Mouse (Mus musculus): ENCODE results near the gene Zp3. TPM values are rescaled to one million over a fixed set of nuclear protein-coding genes. Genes with fewer than 3 reads are reported as not detected.
A peak's percentile ranks its signal among the peaks of the same experiment; 100 is the strongest.

The Zp3 gene
- not detected for total RNA-seq (2021)
- long read RNA-seq, experiment 1: 0 reads
- long read RNA-seq, experiment 2: 0 reads

GRCm38 (mm10) chr5:135979904-135980303, at the start of gene Zp3:
Gene Zp3 (plus strand): TSS chr5:135980099.
- DNase-seq (ENCODE audit: low spot score in 2 of 2): no peak

GRCm38 (mm10) chr5:135931526-135931925, 48.4 kb upstream of the Zp3 start:
- no peak for DNase-seq (ENCODE audit: low spot score in 2 of 2)

DNA sequence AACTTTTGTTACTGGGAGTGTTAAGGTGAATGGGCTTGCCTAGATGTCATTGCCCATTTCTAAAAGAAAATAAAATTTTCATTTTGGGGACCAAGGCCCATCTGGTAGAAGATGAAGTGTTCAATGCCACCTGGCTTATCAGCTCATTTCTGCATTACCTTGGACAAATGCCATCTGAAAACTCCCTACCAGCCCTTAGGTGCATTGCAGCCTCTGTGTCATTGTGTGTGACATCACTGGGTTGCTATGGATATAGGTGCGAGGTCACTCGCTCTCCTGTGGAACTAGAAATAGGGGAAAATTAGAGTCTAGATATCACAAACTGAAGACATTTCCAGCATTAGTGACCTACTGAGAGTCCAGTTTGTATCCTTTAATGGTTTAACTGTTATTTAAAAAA, 47.5 kb upstream of the Zp3 start:
- DNase-seq (ENCODE audit: low spot score in 2 of 2): no peak

- DNase-seq (ENCODE audit: low spot score in 2 of 2): no peak
Observed at GRCm38 (mm10) chr5:135933222-135933899, 46.5 kb upstream of the Zp3 start.

DNA sequence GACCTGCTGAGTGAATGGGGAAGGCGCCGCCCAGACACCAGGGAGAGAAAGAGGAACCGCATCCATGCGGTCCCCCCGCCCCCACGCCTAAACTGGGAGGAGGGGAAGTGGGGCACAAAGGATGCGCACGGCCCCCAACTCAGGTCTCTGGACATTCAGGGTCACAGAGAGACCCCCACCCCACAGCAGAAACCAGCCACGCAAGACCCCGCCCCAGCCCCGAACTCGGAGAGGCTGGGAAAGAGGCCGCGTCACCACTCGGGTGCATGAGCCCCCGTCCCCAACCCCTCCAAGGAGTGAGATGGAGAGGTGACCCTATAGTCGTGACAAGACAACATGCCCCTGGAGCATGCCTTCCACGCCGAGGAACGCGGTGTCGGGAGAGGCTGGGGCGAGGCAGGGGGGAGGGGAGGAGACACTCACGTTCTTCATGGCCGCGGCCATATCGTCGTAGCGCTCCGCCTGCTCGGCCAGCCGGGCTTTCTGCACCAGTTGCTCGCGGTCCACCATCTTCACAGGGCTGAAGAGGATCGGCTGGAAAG, 45.9 kb upstream of the Zp3 start:
- DNase-seq (ENCODE audit: low spot score in 2 of 2): peak; percentile 50 to 68

GRCm38 (mm10) chr5:135934481-135935175, 45.3 kb upstream of the Zp3 start, which contains the start of gene Ywhag:
Gene Ywhag (minus strand): TSS chr5:135934616.
- DNase-seq (ENCODE audit: low spot score in 2 of 2): peak; percentile 98

- DNase-seq (ENCODE audit: low spot score in 2 of 2): no peak
Observed at GRCm38 (mm10) chr5:135935176-135935523, 44.7 kb upstream of the Zp3 start.

DNA sequence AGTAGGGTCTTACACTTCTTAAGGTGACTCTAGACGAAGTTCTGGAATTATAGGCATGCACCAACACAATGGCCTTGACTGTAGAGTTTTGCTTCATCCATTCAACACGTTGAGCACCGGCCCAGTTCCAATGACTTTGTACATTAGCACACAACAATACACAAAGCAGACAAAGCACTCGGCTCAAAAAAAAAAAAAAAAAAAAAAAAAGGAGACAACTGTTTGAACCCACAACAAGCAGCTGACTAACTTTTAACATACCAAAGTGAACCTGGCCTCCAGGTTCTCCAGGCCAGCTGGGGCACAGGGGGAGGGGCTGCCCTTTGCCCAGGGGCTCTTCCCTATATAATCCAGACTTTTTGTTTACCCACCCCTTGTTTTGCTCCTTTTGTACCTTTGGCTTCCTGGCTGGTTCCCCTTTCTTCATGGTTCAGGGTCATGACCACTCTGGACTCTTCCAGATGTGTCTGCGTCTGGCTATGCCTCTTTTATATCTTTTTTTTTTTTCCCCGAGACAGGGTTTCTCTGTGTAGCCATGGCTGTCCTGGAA, 44.2 kb upstream of the Zp3 start:
- no peak for DNase-seq (ENCODE audit: low spot score in 2 of 2)

GRCm38 (mm10) chr5:135940587-135940986, 39.3 kb upstream of the Zp3 start:
- DNase-seq (ENCODE audit: low spot score in 2 of 2): no peak

DNA sequence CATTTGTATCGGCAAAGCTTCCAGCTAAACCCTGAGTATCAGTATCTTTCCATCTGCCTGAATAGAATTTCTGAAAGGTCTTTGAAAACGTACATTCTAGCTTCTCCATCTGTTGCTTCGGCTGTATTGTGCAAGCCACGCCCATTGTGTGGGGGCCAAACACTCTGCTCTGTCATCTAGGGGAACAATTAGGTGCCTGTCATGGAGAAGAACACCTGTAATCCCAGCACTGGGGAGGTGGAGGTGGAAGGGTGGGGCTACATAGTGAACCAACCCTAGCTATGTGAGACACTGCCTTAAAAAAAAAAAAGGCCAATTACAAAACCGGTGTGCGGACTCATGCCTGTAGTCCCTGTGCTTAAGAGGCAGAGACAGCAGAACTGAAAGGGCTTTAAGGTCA, 37.2 kb upstream of the Zp3 start:
- no peak for DNase-seq (ENCODE audit: low spot score in 2 of 2)

- DNase-seq (ENCODE audit: low spot score in 2 of 2): no peak
Observed at GRCm38 (mm10) chr5:135945916-135946408, 33.9 kb upstream of the Zp3 start.

- DNase-seq (ENCODE audit: low spot score in 2 of 2): no peak
Observed at GRCm38 (mm10) chr5:135946621-135947020, 33.3 kb upstream of the Zp3 start.

GRCm38 (mm10) chr5:135950710-135951412, 29.0 kb upstream of the Zp3 start:
- DNase-seq (ENCODE audit: low spot score in 2 of 2): no peak

DNA sequence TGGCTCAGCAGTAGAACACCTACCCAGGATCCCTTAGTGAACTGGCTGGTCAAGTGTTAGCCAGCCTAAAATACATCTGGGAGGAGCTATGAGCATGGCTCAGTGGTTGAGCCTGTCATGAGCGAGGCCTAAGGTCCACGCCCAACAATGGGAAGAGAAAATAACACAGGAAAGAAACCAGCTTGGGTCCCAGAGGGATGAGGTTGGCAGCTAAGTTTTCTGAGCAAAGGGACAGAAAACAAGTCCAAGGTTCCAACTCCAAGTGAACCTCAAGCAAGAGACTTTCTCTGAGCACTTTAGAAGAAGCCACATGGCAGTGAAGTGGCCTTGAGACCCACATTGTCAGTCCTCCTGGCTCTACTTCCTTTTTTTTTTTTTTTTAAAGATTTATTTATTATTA, 28.2 kb upstream of the Zp3 start:
- no peak for DNase-seq (ENCODE audit: low spot score in 2 of 2)

DNA sequence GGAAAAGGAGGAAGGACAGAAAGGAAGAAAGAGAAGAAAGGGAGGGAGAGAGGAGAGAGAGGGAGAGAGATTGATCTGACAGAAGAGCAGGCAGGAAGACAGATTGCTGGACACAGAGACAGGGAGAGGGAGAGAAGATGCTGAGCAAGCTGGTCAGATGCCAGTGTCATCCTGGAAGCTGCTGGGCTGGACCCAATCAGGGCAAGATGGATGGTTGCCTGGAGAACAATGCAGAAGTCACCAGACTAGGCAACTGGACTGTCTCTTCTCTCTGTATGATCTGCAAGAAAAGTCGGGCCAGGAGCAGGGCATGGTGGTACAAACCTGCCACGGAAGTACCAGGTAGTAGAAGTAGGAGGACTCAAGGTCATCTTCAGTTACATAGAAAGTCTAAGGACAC, 27.1 kb upstream of the Zp3 start:
- no peak for DNase-seq (ENCODE audit: low spot score in 2 of 2)

- DNase-seq (ENCODE audit: low spot score in 2 of 2): no peak
Observed at GRCm38 (mm10) chr5:135956300-135957206, 23.3 kb upstream of the Zp3 start.

DNA sequence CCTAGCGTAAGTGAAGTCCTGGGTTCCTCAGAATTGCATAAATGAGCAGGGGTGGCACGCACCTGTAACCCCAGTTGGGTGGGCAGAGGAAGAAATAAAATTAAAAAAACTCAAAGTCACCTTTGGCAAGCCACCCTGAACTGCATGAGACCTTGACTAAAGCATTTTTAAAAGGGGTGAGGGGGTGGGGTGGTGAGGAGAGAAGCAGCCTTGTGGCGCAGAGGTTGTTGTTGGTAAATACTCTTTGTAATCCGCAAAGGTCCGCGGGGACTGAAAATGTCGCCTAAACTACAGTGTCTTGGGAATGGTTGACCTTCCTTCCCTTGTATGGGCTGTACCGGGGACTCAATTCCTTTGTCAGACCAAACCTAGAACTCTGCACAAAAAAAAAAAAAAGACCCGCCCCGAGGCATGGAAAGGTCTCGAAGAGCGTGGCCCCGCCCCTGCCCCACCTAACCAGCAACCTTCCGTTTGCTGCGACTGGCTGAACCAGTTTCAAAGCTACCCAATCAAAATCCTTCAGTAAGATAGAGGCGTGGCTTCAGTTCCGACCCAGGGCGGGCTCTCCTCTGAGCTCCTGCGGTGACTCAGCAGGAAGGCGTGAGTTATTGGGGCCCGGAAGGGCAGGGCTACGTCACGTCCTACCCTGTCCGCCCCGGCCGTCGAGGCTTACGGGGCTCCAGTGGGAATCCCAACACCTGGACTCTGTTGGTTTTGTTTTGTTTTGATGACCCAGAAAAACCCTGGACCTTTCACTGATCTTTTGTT, 22.5 kb upstream of the Zp3 start:
- peak; percentile 78 to 92 for DNase-seq (ENCODE audit: low spot score in 2 of 2)

- DNase-seq (ENCODE audit: low spot score in 2 of 2): no peak
Observed at GRCm38 (mm10) chr5:135958367-135958766, 21.5 kb upstream of the Zp3 start.

- no peak for DNase-seq (ENCODE audit: low spot score in 2 of 2)
Observed at GRCm38 (mm10) chr5:135959911-135960310, 20.0 kb upstream of the Zp3 start.

Measured in gastrocnemius, postnatal 4 days (tissue).